Mouse (Mus musculus) C2C12 (cell line): ENCODE measurements around the gene Nfatc2ip. TPM values are rescaled to one million over a fixed set of nuclear protein-coding genes. Genes with fewer than 3 reads are reported as not detected.
"Not testable (repeated sequence)": the region's sequence is repeated elsewhere in the genome, so short reads cannot be mapped to it uniquely, and the experiment has no call there.

Source experiments
- H3K27me3 ChIP-seq: one replicate; pipeline ENCODE4 v1.6.1; 2011; ENCODE audit not compliant: control insufficient read depth, insufficient read depth, insufficient read length
- H3K36me3 ChIP-seq: one replicate; pipeline ENCODE4 v1.6.1; 2011; ENCODE audit not compliant: control insufficient read depth, insufficient read depth
- H3K4me3 ChIP-seq: one replicate; pipeline ENCODE4 v1.5.1; 2011; ENCODE audit warnings: mild to moderate bottlenecking, control low read depth; ENCODE audit not compliant: poor library complexity, insufficient read depth, severe bottlenecking
- H3K79me2 ChIP-seq: one replicate; pipeline ENCODE4 v1.6.1; 2011; ENCODE audit not compliant: control insufficient read depth, insufficient read depth
- H3K79me3 ChIP-seq: one replicate; pipeline ENCODE4 v1.6.1; 2011; ENCODE audit warnings: low read depth, control low read depth
- H3ac ChIP-seq: one replicate; pipeline ENCODE3; 2011; ENCODE audit warnings: low read depth; ENCODE audit not compliant: control insufficient read depth, insufficient read length
- CEBPB ChIP-seq: IDR thresholded peaks from one replicate; pipeline ENCODE4 v1.6.1; 2011; ENCODE audit warnings: low read depth, mild to moderate bottlenecking, control low read depth, moderate library complexity
- CTCF ChIP-seq: IDR thresholded peaks from one replicate; pipeline ENCODE4 v1.5.1; 2011; ENCODE audit not compliant: control insufficient read depth, insufficient read depth, insufficient read length
- FOSL1 ChIP-seq: IDR thresholded peaks from one replicate; pipeline ENCODE4 v1.8.0; 2011; ENCODE audit warnings: mild to moderate bottlenecking, low read length; ENCODE audit not compliant: poor library complexity, insufficient read depth, severe bottlenecking
- MAX ChIP-seq: IDR thresholded peaks from one replicate; pipeline ENCODE4 v1.6.1; 2011; ENCODE audit warnings: mild to moderate bottlenecking, control low read depth
- MYOD1 ChIP-seq: IDR thresholded peaks from one replicate; pipeline ENCODE4 v1.6.1; 2011; ENCODE audit warnings: low read depth; ENCODE audit not compliant: control insufficient read depth, insufficient read length
- MYOG ChIP-seq: IDR thresholded peaks from one replicate; pipeline ENCODE4 v1.6.1; 2011; ENCODE audit not compliant: control insufficient read depth, insufficient read length; ENCODE audit errors: extremely low read depth
- USF1 ChIP-seq: IDR thresholded peaks from one replicate; pipeline ENCODE4 v1.6.1; 2011; ENCODE audit warnings: low read depth, mild to moderate bottlenecking, control low read depth, moderate library complexity
- polyA plus RNA-seq: library from polyadenylated mRNA; unstranded; fragments of >200 nt; fragmentation: generic; extraction: Trizol; gene quantifications from one replicate; pipeline ENCODE4 v1.2.1, GENCODE M21; 2012; ENCODE audit warnings: missing spikeins

Nfatc2ip gene
- polyA plus RNA-seq, 1 experiment: 6.2 TPM

GRCm38 (mm10) chr7:126399548-126399947, 3.0 kb upstream of the Nfatc2ip start:
- no peaks in the 10 kb centered on the region for H3K79me3 ChIP-seq
- H3ac ChIP-seq: no peak overlapping the region
- no peaks in the 10 kb centered on the region for H3K27me3 ChIP-seq
- H3K79me2 ChIP-seq: peaks cover 5% of the 10 kb centered on the region
- no peak overlapping the region for H3K4me3 ChIP-seq
- H3K36me3 ChIP-seq: no peaks in the 10 kb centered on the region
- TF ChIP-seq FOSL1: no peak
- TF ChIP-seq MYOG: no peak
- TF ChIP-seq CTCF: peak; percentile 69

- Histone ChIP-seq H3K79me3 (no peaks in the 10 kb centered on the region), H3K4me3 (no peak overlapping the region), H3ac (no peak overlapping the region), H3K79me2 (peaks cover 5% of the 10 kb centered on the region), H3K36me3 (no peaks in the 10 kb centered on the region), H3K27me3 (no peaks in the 10 kb centered on the region)
- TF ChIP-seq CEBPB: no peak
- no peak for TF ChIP-seq USF1
- no peak for TF ChIP-seq MAX
- no peak for TF ChIP-seq MYOG
- no peak for TF ChIP-seq CTCF
- no peak for TF ChIP-seq MYOD1
- no peak for TF ChIP-seq FOSL1
These were observed 1.3 kb upstream of the Nfatc2ip start for GRCm38 (mm10) chr7:126397822-126398221.

GRCm38 (mm10) chr7:126397221-126397620, 684 bp upstream of the Nfatc2ip start:
- Histone ChIP-seq H3K79me3 (no peaks in the 10 kb centered on the region), H3K27me3 (no peaks in the 10 kb centered on the region), H3K4me3 (no peak overlapping the region), H3ac (no peak overlapping the region), H3K36me3 (no peaks in the 10 kb centered on the region), H3K79me2 (peaks cover 5% of the 10 kb centered on the region)
- TF ChIP-seq CTCF (no peak), FOSL1 (no peak), CEBPB (no peak), MYOD1 (no peak), MYOG (no peak), MAX (no peak), USF1 (no peak)

GRCm38 (mm10) chr7:126392086-126392884, 4.3 kb downstream of the Nfatc2ip start:
- H3K79me2 ChIP-seq, H3K4me3 ChIP-seq, H3K79me3 ChIP-seq, H3ac ChIP-seq, H3K27me3 ChIP-seq: not testable (repeated sequence)
- H3K36me3 ChIP-seq: peaks cover 13% of the 10 kb centered on the region

GRCm38 (mm10) chr7:126388185-126388584, 8.4 kb downstream of the Nfatc2ip start:
- H3ac ChIP-seq: no peak overlapping the region
- H3K4me3 ChIP-seq: no peak overlapping the region
- no peaks in the 10 kb centered on the region for H3K79me3 ChIP-seq
- H3K36me3 ChIP-seq: peaks cover 16% of the 10 kb centered on the region
- no peaks in the 10 kb centered on the region for H3K79me2 ChIP-seq
- H3K27me3 ChIP-seq: no peaks in the 10 kb centered on the region
- no peak for TF ChIP-seq MYOD1

- H3K36me3 ChIP-seq: peaks cover 3% of the 10 kb centered on the region
- no peaks in the 10 kb centered on the region for H3K79me3 ChIP-seq
- no peaks in the 10 kb centered on the region for H3K27me3 ChIP-seq
- no peak overlapping the region for H3ac ChIP-seq
- TF ChIP-seq CTCF (no peak), USF1 (no peak), MYOG (no peak), MYOD1 (no peak), CEBPB (no peak)
- no peak overlapping the region for H3K4me3 ChIP-seq
- H3K79me2 ChIP-seq: no peaks in the 10 kb centered on the region
These were observed 13.0 kb downstream of the Nfatc2ip start for GRCm38 (mm10) chr7:126383565-126383964.
